Mouse (Mus musculus) cerebellum, postnatal 14 days (tissue): Measurements from ENCODE around the gene D17Wsu92e.
"Not testable (repeated sequence)": the region's sequence is repeated elsewhere in the genome, so short reads cannot be mapped to it uniquely, and the experiment has no call there.

Experiments
- DNase-seq, 2 experiments: peaks; one replicate each; pipeline ENCODE4 v3.0.0; 2021; ENCODE audit warnings: mixed read lengths in 2 of 2

Gene D17Wsu92e

DNA sequence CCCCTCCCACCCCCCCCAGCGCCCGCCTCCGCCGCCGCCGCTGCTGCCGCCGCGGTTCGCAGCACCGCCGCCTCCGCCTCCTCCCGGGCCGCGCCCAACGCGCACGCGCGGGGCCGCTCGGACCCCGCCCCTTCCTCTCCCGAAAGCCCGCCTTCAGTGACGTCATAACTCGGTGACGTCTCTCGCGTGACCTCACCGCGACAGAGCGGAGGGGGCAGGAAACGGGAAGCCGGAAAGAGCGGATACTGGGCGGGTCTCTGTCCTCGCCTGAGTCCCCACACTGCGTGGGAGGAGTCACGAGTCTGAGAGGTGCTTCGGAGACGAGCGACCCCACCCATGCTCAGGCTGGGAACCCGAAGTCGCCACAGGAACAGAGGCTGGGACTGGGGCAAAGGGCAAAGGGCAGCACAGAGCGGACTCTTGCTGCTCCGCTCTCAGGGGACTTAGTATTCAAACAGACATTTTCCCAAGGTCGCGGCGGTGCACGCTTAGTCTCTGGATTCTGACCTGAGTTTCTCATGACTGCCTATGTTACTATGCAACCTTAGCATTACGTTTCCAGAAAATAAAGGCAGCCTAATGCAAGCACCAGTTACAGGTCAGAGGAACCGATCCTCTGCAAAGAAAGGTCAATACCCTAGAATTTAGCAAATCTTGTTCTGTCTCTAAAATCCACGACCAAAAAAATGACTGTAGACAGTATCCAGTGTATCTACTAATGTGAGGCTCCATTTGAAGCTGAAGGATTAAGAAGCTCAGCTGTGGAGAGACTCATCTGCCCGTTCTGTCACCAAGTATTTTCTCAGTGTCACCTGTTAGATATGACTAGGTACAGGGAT is at the start of gene D17Wsu92e:
TSS of gene D17Wsu92e (minus strand) at position 81 of the 839 bp plus-strand sequence.
- DNase-seq, result peak; percentile 99

DNA sequence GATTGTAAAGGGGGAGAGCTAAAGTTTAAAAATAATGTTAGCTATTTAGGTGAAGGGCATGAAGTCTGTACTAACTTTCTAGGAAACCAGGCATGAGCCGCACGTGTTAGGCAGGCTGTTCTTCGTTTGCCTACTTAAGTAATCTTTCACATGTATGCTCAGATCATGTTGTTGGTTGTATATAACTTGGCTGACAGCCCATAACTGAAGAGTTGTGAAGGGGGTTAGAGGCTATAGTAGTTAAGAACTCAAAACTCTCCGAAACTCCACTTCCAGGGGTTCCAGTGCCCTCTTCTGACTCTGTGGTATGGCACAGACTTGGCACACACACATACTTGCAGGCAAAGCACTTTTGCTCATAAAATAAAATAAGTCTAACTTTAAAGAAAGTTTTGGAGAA is 46.3 kb upstream of the D17Wsu92e start:
- no peak for DNase-seq

DNA sequence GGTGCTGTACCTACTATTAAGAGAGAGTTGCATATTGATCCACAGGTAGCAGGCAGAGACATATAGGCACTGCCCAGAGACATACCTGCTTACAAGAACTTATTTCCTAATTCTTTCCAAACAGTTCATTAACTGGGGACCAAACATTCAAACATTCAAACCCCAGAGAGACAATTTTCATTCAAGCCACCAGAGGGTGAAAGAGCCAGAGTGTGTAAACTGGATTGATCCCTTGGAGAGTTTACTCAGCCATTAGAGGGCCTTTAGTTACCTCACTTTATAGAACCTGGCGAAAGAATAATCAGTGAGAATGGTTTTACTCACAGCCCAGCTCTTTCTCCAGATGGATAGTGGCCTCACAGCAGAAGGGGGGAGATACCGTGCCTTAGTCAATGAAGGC is 45.0 kb upstream of the D17Wsu92e start:
- no peak for DNase-seq

DNA sequence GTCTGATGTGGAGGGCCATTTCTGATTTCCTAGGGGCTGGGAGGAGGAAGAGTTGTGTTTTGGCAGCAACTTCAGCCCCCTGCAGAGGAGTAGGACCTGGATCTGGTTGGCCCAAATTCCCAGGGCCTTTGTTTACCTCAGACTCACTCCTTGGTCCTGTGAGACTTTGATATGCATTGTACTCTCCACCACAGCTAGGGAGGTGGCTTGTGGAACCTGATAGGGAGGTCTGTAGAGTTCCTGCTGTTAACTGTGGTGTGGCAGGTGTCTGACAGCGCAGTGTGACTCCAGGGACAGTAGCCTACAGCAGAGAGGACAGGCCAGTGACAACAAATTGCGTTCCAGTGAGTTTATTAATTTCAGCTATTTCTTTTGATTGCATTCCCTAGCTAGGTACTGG is 38.7 kb upstream of the D17Wsu92e start:
- no peak for DNase-seq

DNA sequence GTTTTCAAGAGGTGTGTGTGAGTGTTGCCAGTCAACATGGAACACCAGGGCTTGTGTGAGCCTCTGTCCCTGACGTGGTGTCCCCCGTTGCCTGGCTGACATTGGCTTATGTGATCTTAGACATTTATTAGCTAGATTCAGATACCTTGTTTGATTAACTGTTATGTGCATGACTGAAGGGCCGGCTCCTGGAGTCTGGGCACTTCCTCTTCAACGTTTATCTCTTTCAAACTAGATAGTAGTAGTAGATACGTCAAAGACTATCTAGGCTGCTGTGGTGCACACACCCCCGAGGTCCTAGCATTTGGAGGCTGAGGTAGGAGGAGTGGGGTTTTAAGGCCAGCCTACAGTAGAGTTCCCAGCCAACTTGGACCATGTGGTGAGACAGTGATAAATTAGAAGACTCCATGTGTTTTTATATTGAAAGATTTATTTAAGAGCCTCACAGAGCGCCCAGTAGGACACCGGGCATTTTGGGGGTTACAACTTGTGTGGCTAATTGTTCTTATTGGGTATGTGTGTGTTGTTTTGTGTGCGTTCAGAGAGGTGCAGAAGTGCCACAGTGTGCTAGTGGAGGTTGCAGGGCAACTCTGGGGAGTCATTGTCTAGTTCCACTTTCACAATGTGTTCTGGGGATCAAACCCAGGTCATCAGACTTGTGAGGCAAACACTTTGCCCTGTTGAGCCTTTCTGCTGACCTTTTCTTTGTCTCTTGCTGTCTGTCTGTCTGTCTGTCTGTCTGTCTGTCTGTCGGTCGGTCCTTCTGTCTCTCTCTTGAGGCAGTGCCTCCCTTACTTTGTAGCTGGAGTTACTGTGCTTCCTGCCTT is 37.4 kb upstream of the D17Wsu92e start:
- no peak for DNase-seq

DNA sequence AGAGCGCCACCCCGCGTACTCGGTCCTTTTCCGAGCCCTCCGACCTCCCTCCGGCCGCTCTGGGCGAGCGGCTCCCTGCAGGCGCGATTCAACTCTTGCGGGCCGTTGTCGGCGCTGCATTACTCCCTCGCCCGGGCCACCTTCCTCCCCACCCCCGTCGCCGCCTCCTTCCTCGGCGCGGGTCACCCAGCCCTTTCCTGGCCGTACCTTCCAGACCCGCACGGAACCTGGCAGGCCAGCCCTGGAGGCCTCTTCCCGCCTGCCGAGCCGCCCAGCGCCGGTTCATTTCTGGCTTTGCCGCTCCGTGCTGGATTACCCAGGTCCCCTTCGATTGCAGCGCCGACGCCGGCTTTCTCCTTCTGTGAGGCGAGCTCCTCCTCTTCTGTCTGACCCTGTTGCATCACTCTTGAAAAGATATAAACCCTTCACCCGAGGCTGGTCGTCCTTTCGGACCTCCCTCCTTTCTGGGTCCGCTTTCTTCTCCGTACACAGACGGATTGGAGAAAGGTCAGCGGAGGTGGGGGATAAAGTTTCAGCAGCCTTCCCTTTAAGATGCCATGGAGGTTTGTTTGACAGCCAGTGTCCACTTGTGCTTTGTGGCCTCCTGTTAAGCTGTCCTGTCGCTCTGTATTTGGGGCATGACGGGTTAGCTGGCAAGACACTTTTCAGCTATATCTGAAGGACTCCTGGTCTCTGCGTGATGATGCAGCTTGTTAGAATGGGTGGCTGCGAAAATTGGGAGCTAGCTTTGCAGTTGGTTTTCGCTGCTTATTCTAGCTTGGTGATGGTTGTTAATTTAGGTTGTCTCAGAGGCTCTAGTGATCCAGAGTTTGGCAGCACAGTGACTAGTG is 36.6 kb upstream of the D17Wsu92e start:
- peak; percentile 59 to 63 for DNase-seq

DNA sequence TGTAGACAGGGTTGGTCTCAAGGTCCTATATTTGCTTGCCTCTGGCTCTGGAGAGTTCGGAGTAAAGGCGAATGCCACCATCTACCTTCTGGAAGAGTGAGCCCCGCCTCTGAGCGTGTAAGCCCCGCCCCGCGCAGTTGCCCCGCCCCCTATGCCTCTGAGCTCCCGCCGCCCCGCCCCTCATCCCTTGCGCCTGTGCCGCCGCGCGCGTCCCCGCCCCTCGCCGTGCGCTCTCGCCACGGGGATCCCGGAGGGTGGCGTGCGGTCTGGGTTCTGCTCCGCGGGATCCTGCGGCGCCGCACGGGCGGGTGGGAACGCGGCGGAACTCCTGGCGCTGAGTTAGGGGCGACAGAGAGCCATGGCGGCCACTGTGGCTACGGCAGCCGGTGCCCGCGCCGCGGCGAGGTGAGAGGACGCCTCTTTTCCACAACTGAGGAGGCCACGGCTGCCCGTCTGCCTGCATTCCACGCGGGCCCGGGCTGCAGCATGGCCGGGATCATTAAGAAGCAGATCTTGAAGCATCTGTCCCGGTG is 35.9 kb upstream of the D17Wsu92e start, which contains the start of gene Uhrf1bp1:
TSS of gene Uhrf1bp1 (plus strand) at position 177 of the 533 bp plus-strand sequence.
- DNase-seq, result peak; percentile 87 to 90

DNA sequence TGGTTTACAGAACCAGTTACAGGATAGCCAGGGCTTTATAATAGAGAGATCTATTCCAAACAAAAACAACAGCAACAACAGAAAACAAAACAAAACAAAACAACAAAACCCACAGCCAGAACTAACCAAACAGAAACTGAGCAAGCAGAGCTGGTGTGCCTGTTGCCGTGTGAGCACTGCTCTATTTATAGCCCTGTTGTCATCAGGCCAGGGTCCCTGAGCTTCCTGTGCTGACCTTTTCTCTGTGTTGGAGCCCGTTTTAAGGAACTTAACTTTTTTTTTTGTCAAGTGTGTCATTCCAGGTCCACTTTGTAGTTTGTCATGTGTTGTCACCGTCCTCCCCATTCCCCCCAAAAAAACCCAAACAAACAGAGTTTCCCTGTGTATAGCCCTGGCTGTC is 30.6 kb upstream of the D17Wsu92e start:
- DNase-seq, result no peak

DNA sequence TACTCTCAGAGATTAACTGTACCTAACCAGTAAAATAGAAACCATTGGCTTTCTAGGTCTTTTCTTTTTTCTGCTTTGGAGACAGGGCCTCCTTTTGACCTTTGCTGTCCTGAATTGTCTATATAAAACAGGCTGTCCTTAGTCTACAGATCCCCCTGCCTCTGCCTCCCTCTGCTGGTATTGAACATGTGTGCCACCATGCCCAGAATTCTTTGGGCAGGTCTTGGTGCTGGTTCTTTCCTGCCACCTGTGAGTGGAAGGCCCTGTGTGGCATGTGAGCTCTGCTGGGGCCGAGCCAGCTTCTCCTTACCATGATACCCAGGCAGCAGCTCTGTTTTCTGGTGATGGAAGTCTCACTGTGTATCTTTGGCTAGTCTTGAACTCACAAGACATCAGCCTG is 27.9 kb upstream of the D17Wsu92e start:
- no peak for DNase-seq

DNA sequence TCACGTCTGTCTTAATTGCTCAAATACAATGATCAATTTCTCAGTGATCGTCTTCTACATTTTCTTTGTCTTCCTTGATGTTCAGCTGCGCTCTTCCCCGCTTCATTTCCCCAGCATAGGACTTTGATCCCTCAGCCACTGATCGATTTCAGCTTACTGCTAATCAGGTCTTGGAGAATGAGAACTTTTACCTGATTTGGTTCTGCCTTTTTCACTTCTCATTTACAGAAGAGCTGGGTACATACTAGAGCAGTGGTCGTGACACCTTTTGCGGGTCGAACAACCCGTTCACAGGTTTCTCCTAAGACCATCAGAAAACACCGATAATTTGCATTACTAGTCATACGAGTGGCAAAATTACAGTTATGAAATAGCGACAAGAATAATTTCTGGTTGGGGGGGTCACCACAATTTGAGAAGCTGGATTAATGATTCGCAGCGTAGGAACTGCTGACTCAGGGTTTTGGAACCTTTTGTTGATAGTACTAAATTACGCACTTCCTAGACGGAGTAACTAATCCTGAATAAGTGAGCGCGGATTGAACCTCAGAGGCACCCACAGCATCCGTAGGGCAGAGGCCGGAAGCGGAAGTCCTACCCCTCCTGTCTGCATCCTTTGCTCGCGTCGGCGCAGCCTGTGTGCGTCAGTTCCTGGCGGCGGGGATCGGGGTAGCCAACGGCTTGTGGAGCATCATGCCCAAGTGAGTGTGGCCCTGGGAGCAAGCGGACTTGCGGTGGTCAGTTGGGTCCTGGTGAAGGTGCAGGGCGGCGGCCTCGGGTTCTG is 19.2 kb upstream of the D17Wsu92e start:
- peak; percentile 94 to 97 for DNase-seq

DNA sequence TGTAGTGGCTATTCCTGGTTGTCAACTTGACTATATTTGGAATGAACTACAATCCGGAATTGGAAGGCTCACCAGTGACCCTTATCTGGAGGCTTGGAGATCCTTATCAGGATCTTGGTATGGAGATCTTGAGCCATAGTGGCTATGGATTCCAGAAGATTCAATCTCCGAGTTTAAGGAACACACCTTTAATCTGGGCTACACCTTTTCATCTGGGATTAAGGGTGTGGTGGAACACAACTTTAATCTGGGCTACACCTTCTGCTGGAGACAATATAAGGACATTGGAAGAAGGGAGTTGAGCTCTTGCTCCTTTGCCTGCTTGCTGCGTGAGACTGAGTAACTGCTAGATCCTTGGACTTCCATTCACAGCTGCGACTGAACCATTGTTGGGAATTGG is 17.4 kb upstream of the D17Wsu92e start, which contains the start of gene Snrpc:
TSS of gene Snrpc (plus strand) at position 301 of the 400 bp plus-strand sequence.
- DNase-seq, result not testable (repeated sequence)

DNA sequence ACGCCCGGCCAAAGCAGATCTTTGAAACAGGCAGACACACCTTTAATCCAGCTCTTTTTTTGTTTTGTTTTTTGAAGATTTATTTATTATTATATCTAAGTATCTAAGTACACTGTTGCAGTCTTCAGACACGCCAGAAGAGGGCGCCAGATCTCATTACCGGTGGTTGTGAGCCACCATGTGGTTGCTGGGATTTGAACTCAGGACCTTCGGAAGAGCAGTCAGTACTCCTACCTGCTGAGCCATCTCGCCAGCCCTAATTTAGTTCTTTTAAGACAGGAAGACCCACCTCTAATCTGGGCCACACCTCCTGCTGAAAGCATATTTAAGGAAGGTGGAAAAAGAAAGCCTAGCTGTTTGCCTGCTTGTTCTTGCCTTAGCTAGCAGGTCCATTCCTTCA is 10.0 kb upstream of the D17Wsu92e start:
- DNase-seq, result peak in 1 of 2 experiments; percentile 28

DNA sequence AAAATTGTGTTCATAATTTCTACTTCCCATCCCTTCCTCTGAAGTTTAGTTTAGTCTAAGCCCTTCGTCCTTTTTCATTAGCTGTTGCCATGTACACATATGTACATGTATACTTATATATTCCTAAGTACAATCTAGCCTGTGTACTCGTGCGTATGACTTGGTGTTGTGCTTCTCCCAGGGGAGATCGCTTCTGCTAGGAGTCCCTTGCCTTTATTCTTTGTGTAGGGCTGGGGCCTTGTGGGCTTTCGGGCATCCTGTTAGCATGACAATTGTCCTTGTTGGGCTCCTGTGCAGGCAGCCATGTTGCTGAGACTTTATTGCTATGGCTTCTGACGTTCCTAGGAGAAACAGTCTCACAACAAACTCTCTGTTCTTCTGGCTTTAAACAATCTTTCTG is 7.1 kb upstream of the D17Wsu92e start:
- DNase-seq, result no peak

DNA sequence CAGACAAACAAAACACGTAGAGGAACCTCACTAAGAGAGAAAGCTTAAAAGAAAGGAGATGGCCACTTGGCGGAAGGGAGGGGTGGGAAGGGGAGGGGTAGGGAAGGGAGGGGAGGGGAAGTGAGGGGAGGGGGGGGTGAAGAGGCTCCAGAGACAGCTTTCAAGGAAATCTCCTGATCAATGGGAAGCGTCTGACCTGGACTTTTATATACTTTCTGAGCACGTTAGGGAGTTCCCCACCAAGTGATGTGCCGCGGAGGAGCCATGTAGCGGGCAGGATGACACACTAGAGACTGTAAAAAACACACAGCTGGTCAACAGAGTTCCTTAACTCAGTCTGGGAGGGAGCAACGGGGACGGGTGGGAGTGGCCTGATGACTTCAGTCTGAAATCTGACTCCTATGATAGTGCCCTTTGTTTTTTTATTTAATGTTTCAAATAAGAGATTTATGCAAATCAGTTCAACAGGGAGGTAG is 6.5 kb upstream of the D17Wsu92e start:
- no peak for DNase-seq

DNA sequence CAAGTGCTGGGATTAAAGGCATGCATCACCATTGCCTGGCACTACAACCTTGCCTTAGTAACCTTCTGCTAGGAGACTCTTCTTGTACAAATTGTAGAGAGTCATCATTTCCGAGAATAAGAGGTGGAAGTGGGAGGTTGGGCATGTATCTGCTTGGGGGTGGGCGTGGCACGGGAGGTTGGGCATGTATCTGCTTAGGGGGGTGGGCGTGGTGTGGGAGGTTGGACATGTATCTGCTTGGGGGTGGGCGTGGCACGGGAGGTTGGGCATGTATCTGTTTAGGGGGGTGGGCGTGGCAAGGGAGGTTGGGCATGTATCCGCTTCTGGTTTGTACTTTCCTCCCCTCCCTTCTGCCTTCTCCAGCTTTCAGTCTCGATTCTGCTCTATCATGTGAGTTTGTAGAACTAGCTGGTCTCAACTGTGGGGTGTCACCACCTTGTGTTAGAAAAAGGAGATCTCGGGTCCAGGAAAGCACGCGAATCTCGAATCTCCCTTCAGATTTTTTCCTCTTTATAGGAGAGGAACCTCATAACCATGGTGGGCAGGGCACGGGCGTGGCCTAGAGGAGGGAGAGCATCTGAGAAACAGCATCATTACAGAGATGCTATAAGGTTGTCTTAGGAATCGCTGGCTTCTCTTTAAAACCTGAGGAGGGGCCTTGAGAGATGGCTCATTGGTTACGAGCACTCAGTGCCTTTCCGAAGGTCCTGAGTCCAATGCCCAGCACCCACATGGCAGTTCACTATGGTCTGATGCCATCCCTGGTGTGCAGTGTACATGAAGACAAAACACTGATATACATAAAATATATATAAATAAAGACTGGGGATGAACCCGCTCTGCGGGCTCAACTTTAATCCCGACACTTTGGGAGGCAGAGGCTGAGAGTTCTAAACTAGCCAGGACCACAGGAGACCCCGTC is 5.8 kb upstream of the D17Wsu92e start:
- peak in 1 of 2 experiments; percentile 18 for DNase-seq

DNA sequence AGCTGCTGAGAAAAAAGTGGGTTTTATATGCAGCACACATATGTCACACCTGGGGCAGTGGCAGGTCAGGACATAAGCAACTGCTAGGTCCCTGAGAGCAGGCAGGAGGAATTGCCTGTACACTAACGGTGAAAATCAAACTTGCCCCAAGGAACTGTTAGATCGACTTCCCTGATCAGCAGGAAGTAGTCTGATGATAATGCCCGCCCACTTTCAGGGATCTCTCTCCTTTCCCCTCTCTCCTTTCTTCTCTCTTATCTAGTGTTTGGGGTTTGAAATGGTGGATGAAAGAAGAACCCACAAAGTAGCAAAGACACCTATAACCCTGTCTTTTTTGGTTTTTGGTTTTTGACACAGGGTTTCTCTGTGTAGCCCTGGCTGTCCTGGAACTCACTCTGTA is 5.1 kb upstream of the D17Wsu92e start:
- DNase-seq, result no peak

DNA sequence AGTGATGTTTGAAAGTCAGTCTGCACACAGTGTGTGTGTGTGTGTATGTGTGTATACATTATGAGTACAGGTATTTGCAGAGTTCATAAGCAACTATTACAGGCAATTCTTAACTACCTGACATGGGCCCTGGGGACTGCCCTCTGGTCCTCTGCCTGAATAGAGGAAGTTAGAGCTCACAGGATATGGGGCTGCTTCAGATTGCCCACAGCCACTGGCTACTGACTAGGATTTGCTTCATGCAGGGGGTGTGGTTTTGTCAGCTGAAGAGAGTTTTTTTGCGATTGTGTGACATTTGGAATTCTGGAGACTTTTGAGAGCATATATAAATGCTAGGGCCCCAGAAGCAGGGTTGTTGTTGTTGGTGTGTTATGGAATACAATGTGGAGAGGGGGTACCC is 4.5 kb upstream of the D17Wsu92e start:
- DNase-seq, result no peak

DNA sequence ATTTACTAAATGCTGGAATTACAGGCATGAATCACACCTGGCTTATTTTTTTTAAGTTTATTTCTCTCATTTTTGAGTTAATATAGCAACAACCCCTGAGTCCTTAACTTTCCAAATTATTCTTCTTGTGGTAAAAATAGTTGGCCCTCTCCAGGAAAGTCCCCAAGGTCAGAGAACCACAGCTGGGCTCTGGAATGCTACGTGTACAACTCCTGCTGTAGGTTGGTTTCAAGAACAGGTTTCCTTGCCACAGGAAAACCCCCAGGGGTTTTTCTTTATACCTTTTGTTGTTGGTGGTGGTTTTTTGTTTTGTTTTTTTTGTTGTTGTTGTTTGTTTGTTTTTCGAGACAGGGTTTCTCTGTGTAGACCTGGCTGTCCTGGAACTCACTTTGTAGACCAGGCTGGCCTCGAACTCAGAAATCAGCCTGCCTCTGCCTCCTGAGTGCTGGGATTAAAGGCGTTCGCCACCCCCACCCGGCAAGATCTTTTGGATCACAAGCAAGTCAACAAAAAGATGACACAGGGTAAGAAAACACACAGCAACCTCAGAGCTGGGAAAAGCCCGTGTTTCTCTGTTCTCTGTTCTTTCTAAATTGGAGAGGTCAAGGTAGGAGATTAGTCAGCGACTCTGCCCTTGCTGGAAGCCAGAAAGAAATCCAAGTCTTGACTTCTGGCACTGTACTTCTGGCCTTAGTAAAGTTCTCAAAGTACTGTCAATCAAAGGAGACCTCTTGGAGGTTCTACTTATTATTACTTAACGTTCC is 2.9 kb upstream of the D17Wsu92e start:
- no peak for DNase-seq
